Mouse (Mus musculus) megakaryocyte-erythroid progenitor cell, adult 5-6 weeks (primary cell): Measurements from ENCODE around the gene Sbp. TPM values are rescaled to one million over a fixed set of nuclear protein-coding genes. Genes with fewer than 3 reads are reported as not detected.
"Not testable (repeated sequence)": the region's sequence is repeated elsewhere in the genome, so short reads cannot be mapped to it uniquely, and the experiment has no call there.

Experiments used
- ATAC-seq: replicated peaks from 2 replicates; pipeline ENCODE4 v1.8.0; 2016; ENCODE audit warnings: mild to moderate bottlenecking, inconsistent platforms; ENCODE audit not compliant: severe bottlenecking, poor library complexity, low FRiP score, low TSS enrichment
- total RNA-seq, 2 experiments: library from RNA; stranded (forward) in 1 of 2; stranded (reverse) in 1 of 2; fragments of 200-1000, 215-1000 nt in 1 of 2; fragments of >200 nt in 1 of 2; fragmentation: Nextera tagmentation in 1 of 2; gene quantifications; 2 replicates each; pipeline ENCODE4 v1.2.3; 2014 to 2017

The Sbp gene
- total RNA-seq (2014; fragmentation: Nextera tagmentation) (not detected in 2 replicates), total RNA-seq (2017) (not detected in 2 replicates)

DNA sequence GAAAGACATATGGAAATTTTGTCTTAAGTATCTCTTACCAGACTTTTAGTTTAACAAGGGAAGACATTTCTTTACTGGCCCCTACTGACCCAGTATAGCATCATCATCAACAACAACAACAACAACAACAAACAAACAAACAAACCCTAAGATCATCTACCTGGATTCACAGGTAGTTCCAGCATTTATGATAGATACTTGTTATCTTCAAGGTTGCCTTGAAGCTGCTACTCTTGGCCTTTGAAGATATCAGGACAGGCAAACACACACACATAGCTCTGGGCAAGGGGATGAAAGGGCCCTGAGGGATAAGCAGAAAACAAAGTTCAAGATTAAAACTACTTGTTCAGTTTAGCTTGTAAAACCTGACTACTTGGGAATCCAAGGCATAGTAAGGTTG is at the start of gene Sbp:
Gene Sbp, plus strand, starts transcription at position 301 of the 400 bp plus-strand sequence.
- no peak for ATAC-seq

DNA sequence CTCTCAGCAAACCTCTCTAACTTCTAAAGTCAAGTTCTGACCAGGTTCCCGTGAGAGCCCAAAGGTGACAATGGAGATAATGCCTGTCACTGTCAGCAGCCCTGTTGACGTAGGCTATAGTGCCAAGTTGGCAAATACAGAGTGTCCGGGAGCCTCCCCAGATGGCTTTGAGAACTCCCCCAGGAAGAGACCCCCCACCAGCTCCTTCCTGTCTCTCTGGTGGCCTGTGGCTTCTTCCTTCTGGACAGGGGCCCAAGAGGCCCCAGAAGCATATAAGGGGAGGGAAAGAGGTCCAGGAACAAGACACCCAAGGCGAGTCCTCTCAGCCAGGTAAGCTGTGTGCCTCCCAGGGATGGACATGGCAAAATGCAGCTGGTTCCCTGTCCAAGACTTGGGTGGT is 24.3 kb upstream of the Sbp start, which contains the start of gene Dcpp3:
Gene Dcpp3, plus strand, starts transcription at position 301 of the 400 bp plus-strand sequence.
- ATAC-seq = not testable (repeated sequence)

DNA sequence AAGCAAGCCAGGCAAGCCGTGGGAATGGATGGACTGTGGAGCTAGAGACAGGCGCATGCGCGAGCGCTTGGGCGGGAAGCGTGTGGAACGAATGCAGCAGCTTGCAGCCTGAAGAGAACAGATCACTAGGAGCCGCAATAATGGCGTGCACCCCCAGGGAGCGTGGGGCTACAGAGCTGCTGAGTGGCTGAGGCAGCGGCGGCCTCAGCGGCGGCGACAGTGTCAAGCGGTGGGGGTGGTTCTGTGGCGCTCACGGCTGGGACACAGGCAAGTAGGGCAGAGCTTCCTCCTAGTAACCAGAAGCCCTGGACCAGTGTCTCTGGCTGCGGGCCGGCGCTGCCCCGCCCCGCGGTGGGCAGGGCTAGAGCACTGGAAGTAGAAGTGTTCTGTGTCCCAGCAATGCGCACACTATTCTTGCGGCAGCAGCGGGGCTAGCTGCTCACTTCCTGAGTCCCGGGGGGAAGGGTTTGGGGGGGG is 16.9 kb upstream of the Sbp start:
- ATAC-seq = peak; percentile 97

DNA sequence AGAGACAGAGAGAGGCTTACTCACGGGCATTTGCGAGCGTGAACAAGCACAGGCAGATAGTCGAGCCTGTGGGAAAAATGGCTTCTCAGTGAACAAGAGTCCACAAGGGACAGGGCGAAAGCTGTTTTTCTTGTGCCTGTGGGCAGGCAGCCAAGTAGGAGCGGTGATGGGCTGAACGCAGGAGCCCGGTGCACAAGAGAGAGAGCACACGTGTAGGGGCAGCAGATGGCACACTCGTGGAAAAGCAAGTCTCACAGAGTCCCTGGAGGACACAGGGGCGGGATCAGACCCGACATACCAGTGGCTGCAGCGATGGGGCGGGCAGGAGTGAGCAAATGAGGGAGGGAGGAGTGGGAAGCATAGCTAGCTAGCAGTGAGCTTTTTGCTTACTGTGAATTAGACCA is 16.4 kb upstream of the Sbp start:
- ATAC-seq = peak; percentile 69

DNA sequence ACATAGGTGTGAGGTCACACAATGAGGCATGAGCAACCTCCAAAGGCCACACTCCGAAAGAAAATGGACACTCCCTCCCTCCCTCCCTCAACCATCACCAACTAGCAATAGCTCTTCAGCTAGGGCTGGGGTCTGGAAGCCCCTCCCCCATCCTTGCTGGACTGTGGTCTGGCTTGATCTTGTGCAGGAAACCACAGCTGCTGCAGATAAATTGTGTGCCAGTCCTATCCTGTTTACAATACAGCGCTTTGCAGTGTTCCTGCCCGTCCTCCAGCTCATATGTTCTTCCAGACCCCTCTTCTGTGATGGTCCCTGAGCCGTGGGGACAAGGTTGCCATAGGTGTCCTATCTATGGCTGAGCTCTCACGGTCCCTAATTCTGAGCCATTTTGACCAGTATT is 10.3 kb upstream of the Sbp start:
- no peak for ATAC-seq

DNA sequence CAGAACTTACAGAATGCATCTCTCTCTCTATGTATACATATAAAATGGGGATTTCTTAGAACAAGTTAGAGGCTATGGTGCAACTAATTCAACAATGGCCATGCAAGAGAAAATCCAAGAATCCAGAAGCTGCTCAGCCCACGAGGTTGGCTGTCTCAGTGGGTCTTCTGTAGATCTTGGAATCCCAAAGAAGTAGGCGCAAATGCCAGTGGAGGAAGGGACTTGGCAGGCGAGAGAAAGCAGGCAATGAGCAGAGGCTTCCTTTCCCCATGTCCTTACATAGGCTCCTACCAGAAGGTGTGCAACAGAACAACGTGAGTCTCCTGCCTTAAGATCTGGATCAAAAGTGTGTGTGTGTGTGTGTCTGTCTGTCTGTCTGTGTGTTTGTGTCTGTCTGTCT is 6.0 kb downstream of the Sbp start:
- ATAC-seq = not testable (repeated sequence)

DNA sequence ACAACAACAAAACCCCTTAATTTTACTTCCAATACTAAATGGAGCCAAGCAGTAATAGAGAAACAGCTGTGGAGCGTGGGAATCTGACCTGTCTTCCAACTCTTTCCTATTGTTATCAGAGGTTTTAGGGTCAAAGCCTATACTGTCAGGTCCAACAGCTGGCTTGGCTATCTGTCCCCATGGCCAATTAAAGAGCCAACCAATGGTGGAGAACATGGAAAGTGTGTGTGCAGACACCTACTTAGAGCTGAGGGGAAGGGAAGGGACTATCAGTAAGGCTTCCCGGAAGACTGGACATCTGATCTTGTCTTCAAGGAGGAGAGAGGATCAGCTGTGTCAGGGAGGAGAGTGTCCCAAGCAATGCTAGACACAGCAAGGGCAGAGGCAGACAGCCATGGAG is 7.6 kb downstream of the Sbp start:
- ATAC-seq = no peak

DNA sequence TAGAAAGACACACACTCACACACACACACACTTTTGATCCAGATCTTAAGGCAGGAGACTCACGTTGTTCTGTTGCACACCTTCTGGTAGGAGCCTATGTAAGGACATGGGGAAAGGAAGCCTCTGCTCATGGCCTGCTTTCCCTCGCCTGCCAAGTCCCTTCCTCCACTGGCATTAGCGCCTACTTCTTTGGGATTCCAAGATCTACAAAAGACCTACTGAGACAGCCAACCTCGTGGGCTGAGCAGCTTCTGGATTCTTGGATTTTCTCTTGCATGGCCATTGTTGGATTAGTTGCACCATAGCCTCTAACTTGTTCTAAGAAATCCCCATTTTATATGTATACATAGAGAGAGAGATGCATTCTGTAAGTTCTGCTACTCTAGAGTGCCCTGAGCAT is 9.4 kb downstream of the Sbp start:
- not testable (repeated sequence) for ATAC-seq

DNA sequence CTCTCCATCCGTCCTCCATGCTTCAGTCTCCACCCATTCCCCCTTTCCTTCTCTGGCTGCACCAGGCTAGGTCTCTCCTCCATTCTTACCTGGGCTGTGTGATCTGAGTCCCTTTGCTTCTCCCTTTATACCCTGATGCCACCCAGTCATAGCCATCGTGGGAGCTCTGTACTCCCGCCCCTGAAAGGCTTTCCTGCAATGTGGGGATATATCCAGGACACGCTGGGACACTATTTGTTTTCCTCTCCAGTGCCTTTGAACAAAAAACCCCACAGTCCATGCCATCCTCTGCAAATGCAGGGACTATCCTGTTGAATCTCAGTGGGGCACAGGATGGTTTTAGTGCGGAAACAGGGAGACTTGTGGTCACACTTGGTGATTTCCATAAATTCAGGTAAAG is 13.7 kb downstream of the Sbp start, which contains the start of gene Sbpl:
Gene Sbpl, minus strand, starts transcription at position 101 of the 400 bp plus-strand sequence.
- no peak for ATAC-seq

DNA sequence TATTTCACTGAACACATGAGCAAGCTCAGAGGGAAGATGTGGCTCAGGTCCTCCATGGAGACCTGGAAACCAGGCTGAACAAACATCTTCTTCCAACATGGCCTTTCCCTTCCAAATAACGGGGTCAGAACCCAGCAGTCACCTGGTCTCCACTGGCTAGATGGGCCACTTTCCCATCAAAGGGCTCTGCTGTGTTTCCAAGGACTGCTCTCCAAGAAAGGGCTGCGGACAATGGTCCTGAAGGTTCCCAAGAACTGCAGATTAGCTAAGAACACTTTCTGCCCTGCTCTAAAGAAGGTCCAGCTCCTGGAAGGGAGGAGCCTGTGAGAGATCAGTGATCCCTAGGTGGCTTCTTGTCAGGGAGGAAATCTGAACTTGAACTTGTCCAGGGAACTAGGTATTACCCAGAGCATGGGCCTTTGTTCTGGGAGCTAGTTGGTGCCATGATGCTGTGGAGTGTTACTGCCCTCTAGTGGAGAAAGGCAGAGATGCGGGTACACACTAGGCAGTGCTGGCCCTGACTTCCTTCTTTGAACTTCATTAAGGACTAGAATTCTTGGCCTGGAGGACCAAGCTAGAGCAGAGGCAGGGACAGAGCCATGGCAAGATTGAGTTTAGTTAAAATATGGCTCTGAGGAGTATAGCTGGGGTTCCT is 18.7 kb downstream of the Sbp start:
- peak; percentile 90 for ATAC-seq

DNA sequence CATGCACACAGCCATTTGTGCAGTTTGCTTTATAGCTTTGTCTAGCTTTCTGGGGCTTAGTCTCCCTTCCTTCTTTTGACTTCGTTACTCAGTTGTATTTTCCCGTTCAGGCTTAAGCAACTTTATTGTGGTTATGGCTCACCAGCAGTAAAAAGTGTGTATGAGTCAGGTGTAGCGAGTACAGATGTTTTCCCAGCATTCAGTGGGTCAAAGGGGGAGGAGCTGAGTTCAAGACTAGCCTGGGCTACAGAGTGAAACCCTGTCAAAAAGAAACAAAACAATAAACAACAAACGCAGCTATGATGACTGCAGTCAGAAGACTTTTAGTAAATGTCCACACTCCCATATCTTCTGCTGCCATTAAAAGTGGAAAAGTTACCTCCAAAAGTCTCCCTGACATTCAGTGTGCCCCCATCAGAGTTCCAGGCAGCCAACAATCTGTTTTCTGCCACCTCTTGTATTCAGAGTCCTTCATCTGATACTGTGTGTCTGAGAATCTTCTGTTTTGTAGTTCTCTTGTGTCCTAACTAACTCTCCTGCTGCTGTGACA is 20.2 kb downstream of the Sbp start:
- no peak for ATAC-seq

DNA sequence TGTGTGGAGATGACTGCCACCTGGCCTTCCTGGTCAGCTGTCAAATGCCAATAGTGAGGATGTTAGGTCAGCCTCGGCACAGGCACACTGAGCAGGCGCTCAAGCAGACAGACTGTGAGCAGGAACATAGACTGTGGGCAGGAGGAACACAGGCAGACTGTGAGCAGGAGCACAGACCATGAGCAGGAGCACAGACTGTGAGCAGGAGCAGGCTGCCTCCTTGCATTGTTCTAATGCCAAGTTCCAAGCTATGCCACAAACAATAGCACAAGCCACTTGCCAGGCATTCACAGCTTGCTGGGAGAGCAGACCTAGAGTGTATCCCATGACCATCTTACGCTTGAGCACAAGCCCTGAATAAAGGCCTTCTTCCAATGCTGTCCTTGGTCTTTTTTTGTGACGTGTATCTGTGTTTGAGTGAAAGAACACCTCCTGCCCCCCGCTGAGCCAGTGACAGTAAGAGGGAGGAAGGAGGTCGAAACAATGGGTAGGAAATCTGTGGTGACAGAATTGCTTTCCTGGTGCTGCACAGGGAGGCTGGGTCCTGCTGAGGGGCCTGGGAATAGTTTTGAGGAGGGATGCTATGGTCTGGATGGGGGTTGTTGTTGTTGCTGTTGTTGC is 24.4 kb downstream of the Sbp start:
- ATAC-seq = no peak

DNA sequence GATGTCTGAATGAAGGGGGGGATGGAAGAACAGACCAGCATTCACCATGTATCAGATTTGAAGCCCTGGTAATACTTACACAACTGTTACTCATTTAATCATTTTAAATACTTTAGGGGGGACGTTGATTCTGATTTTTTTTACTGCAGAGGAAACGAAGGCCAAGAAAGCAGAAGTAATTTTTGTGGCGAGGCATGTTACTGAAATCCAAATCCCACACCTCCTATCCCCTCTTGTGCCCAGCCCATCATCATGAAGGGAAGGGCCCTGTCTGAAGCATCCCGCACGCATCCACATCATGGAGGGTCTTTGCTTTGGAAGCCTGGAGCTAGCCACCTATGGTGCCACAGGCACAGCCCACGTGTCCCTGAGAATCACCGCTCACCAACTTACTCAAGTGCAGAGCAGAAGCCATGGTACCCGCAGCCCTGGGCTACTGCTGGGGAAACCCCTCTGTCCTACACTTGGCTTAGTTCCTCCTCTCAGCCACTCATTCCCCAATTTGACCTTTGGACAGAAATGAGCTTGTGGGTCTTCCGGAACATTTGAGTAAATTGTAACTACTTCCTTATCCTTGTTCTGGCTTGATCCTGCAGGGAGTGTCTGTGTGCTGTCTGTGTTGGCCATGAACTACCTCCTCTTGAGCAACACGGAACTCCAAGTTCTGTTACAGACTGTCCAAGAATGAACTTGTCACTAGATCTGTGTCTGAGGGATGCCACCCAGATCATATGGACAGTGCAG is 25.4 kb downstream of the Sbp start:
- no peak for ATAC-seq

DNA sequence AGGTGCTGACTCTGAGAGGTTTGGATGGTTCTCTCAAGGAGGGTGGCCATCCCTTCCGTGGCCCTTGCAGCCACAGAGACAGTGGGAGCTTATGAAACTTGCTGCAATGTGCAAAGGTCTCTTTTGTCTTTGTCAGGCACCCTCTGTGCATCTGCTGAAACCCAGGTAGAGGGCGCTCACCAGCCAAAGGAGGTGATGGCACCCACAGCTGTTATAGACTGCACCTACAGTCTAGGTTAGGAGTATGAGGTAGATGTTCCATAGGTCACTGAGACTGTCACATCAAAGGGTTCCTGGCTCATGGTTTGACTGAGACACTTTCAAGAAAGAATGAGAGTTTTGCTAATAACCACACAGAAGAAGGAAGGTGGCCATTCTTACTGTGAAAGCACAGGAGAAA is 27.3 kb downstream of the Sbp start:
- ATAC-seq = 0 out of 2 replicates have a peak, but pooled peaks have one; percentile 57

DNA sequence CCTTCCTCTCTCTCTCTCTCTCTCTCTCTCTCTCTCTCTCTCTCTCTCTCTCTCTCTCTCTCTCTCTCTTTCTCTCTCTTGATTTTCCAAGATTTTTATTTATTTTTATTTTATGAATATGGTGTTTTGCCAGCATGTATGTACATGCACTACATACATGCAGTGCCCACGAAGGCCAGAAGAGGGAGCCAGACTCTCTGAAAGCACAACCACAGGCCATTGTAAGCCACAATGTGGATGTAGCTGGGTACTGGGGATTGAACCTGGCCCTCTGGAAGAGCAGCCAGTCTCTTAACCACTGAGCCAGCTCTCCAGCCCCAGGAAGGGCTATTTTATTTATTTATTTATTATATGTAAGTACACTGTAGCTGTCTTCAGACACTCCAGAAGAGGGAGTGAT is 27.8 kb downstream of the Sbp start:
- ATAC-seq = peak; percentile 78; the same call in 1 of the 2 replicates

DNA sequence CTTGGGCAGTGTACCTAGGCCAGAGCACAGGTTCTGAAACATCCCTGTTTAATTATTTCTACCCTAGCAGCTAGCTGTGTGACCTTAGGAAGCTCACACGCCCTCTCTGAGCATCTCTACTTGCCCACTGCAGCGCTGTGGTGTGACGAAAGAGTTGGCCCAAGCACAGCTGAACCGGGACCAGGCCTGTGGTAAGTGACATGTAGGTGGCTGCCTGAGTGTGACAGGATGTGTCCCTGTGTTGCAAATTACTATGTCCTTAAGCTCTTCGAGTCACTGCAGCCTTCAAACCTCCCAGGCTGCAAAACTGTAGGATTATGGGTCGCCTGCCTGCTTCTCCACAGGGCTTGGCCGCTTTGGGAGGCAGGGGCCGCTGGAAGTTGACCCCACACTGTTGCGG is 29.8 kb downstream of the Sbp start:
- ATAC-seq = no peak

DNA sequence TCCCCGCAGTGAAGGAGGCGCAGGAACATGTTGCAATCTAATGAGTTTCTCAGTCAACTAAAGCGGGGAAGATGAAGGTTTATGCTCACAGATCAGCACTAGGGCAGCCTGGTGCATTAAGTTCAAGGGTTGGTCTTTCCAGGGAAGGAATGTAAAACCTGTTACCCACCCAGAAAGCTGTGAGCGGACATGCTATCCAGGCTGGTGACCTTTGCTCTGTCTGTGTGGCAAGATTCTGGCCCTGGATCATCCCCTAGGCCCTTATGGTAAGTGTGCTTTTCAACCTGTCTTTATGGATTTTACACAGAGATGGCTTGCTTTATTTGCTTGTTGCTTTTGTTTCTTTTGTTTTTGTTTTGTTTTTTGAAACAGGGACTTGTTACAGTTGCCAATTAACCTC is 35.2 kb downstream of the Sbp start:
- ATAC-seq = no peak

DNA sequence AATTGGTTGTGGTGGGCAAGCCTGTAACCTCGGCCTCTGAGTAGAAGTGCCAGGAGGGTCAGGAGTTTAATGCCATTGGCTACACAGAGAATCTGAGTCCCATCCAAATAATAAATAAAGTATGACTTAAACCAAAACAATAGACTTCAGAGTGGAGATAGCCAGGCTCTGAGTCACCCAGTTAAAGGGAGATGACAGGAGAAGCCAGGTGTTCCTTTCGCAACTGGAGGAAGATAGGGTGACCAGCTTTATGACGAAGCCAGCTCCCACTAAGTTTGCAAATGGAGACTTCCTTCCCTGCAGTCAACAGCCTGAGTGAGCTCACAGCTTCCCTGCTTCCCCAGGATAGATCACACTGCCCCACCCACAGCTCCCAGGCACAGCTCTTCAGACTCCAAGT is 38.0 kb downstream of the Sbp start:
- no peak for ATAC-seq

DNA sequence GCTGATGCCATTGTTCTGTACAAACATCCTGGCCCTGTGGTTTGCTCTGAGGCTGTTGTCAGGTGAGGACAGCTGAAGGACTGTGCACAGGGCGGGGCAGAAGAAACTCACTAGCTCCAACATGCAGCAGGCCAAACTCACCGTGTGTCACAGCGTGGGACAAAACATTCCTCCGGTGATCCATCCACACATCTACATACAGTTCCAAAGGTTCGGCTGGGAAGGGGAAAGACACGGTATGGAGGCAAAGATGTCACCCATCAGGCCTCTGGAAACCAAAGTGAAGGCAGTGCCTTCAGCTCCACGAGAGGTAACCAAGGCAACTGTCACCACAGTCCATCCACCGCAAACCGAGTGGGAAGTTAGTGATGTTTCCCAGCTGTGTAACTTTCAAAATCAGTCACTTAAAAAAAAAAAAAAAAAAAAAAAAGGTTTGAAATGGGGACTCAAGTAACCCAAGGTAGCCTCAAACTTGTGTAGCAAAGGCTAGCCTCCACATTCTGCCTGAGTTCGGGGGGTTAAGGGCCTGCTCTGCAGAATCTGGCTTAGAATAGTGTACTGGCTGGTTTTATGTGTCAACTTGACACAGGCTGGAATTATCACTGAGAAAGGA is 38.9 kb downstream of the Sbp start, which contains the start of gene Prss30:
Gene Prss30, minus strand, starts transcription at position 270 of the 613 bp plus-strand sequence.
- ATAC-seq = no peak

DNA sequence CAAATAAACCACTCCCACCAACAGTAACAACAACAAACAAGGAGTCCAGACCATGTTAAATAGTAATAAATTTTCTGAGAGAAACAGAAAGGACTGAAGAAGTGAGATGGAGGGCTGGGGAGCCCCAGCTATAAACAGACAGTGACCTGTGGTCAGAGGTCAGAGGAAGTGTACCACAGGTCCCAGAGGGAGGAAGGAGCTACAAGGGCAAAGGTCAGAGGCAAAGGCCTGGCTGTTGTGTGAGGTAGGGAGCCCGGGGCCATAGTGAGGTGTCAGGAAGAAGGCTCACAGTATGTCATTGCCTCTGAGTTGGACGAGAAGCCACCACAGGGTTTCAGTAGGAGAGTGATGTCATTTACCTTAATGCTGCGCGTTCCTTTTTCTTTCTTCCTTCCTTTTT is 41.4 kb downstream of the Sbp start:
- no peak for ATAC-seq
